ENCODE assay signal across 30 mouse cellular contexts in genomic region chr1:173192059-173192458, GRCm38 (mm10). TPM values are rescaled to one million over a fixed set of nuclear protein-coding genes. Genes with fewer than 3 reads are reported as not detected.
DNase-seq lines count a peak whose midpoint lies in the region; ATAC-seq and TF ChIP-seq lines count a peak whose summit lies in the region.
"Had no signal": no experiment of that assay in that cellular context is flagged by ENCODE, and none has a peak within 500 bp of the region (broad histone marks: within the 10 kb centered on the region; RNA-seq: fewer than 3 reads in every experiment).

No protein-coding gene starts in this region.

- 82% methylated on average over 3 of the region's 3 CpGs for WGBS in embryonic facial prominence, embryonic 10.5 days

- H3K9me3 ChIP-seq in G1E (replicated peaks) = 0 out of 2 replicates have a peak, but pooled peaks cover 2% of the 10 kb centered on the region
- H3K9me3 ChIP-seq in embryonic facial prominence, embryonic 10.5 days = no peaks in the 10 kb centered on the region
- H3K9me3 ChIP-seq: embryonic facial prominence, embryonic 13.5 days; embryonic facial prominence, embryonic 15.5 days; forebrain, embryonic 10.5 days; forebrain, embryonic 12.5 days had no signal

- H3K36me3 ChIP-seq in G1E (replicated peaks) = no peaks in the 10 kb centered on the region
- no peaks in the 10 kb centered on the region for H3K36me3 ChIP-seq in embryonic facial prominence, embryonic 10.5 days (replicated peaks)
- H3K36me3 ChIP-seq: embryonic facial prominence, embryonic 13.5 days; embryonic facial prominence, embryonic 15.5 days; forebrain, embryonic 10.5 days; forebrain, embryonic 12.5 days had no signal

- peak; percentile 65 for ATAC-seq in G1E (ENCODE audit: extremely low read depth, insufficient number of reproducible peaks, low FRiP score, poor library complexity, severe bottlenecking)
- peak; percentile 78; the same call in 1 of the 2 replicates for ATAC-seq in common myeloid progenitor, adult 5-6 weeks (replicated peaks; ENCODE audit: low read depth, poor library complexity, severe bottlenecking)
- peak; percentile 69 for ATAC-seq in megakaryocyte progenitor cell, adult 5-6 weeks (replicated peaks; ENCODE audit: poor library complexity)
- ATAC-seq: activated CD4-positive, CD25-positive, alpha-beta regulatory T cell, adult 4 months; CD4-positive, CD25-positive, alpha-beta regulatory T cell, adult 4 months; forebrain, embryonic 14.5 days; forebrain, embryonic 16.5 days; Patski had no signal

- no peaks in the 10 kb centered on the region for H3K4me1 ChIP-seq in G1E (ENCODE audit: insufficient read depth, low read depth, low read length)
- no peaks in the 10 kb centered on the region for H3K4me1 ChIP-seq in embryonic facial prominence, embryonic 10.5 days
- H3K4me1 ChIP-seq: embryonic facial prominence, embryonic 13.5 days; embryonic facial prominence, embryonic 15.5 days; forebrain, embryonic 10.5 days; forebrain, embryonic 12.5 days had no signal

- DNase-seq in G1E (ENCODE audit: low spot score) = peak; percentile 2
- no peak for DNase-seq in left cerebral cortex, adult 18-20 months (ENCODE audit: low spot score in 2 of 2)
- DNase-seq in ovary, postnatal 10 days (ENCODE audit: low spot score) = no peak
- DNase-seq in embryonic facial prominence, embryonic 10.5 days (ENCODE audit: low spot score) = no peak
- DNase-seq: adrenal gland, adult 8-10 months; adrenal gland, postnatal 14 days; adrenal gland, postnatal 36 days; B cell, adult 2 months; cerebellum, adult 18-20 months; cerebellum, adult 8-10 months; cerebellum, adult 9-11 months; cerebellum, postnatal 14 days; cerebellum, postnatal 36 days had no signal

- no peaks in the 10 kb centered on the region for H3K27me3 ChIP-seq in G1E (ENCODE audit: insufficient read depth, low read length)
- no peaks in the 10 kb centered on the region for H3K27me3 ChIP-seq in embryonic facial prominence, embryonic 10.5 days (replicated peaks; ENCODE audit: low read depth, poor library complexity, severe bottlenecking)
- H3K27me3 ChIP-seq: CH12.LX; embryonic facial prominence, embryonic 13.5 days; embryonic facial prominence, embryonic 15.5 days; forebrain, embryonic 12.5 days; Patski had no signal

- no peak for TF ChIP-seq CTCF in G1E (IDR thresholded peaks at IDR 0.05; ENCODE audit: low read depth, low read length)

- H3K4me3 ChIP-seq in G1E (ENCODE audit: low read depth, low read length) = no peak overlapping the region
- no peak overlapping the region for H3K4me3 ChIP-seq in embryonic facial prominence, embryonic 10.5 days
- H3K4me3 ChIP-seq: embryonic facial prominence, embryonic 13.5 days; embryonic facial prominence, embryonic 15.5 days; erythroblast, embryonic 14.5 days; forebrain, embryonic 10.5 days; forebrain, embryonic 12.5 days had no signal

- no peak overlapping the region for H3K27ac ChIP-seq in embryonic facial prominence, embryonic 10.5 days (replicated peaks)
- H3K27ac ChIP-seq: embryonic facial prominence, embryonic 13.5 days; embryonic facial prominence, embryonic 15.5 days; forebrain, embryonic 10.5 days; forebrain, embryonic 12.5 days had no signal

RNA-seq across cellular contexts. Expression of gene Olfr1406, which starts 1.6 kb away (rescaled TPM):
- total RNA-seq in G1E (2014; fragmentation: Nextera tagmentation) (not detected in 2 replicates), G1E (2017) (0.06 TPM in 1 of 2 replicates, not detected in the other)
- not detected in 2 replicates for polyA plus RNA-seq in G1E (2012)
- total RNA-seq in common myeloid progenitor, adult 5-6 weeks (2017) = not detected in 2 replicates
- not detected in 2 replicates for total RNA-seq in megakaryocyte progenitor cell, adult 5-6 weeks (2015)
- total RNA-seq in megakaryocyte progenitor cell, adult 5-6 weeks (2017) = not detected in 2 replicates
- not detected for total RNA-seq in left cerebral cortex, adult 18-20 months (2021)
- polyA plus RNA-seq in embryonic facial prominence, embryonic 10.5 days (2016; fragmentation: Nextera tagmentation; extraction: Ambion mirVana) = not detected in 2 replicates
- total RNA-seq: adrenal gland, adult 18-20 months; adrenal gland, adult 8-10 months; adrenal gland, postnatal 14 days; adrenal gland, postnatal 36 days; CH12.LX had no signal
- polyA plus RNA-seq: activated CD4-positive, CD25-positive, alpha-beta regulatory T cell, adult 4 months; CD4-positive, CD25-positive, alpha-beta regulatory T cell, adult 4 months; cortical plate, adult 2 months; embryonic facial prominence, embryonic 11.5 days; embryonic facial prominence, embryonic 13.5 days; erythroblast, embryonic 14.5 days; forebrain, embryonic 10.5 days; forebrain, embryonic 12.5 days; forebrain, embryonic 14.5 days; forebrain, embryonic 16.5 days; frontal cortex, adult 2 months; Patski had no signal

RNA-seq across cellular contexts. Expression of gene Olfr218, which starts 5.5 kb away (rescaled TPM):
- total RNA-seq in G1E (2014; fragmentation: Nextera tagmentation) = not detected in 2 replicates
- 0.11 and 0.12 TPM in 2 replicates for total RNA-seq in G1E (2017)
- polyA plus RNA-seq in G1E (2012) = not detected in 2 replicates
- total RNA-seq in common myeloid progenitor, adult 5-6 weeks (2017) = not detected in 2 replicates
- not detected in 2 replicates for total RNA-seq in megakaryocyte progenitor cell, adult 5-6 weeks (2015)
- not detected in 2 replicates for total RNA-seq in megakaryocyte progenitor cell, adult 5-6 weeks (2017)
- not detected for total RNA-seq in left cerebral cortex, adult 18-20 months (2021)
- not detected in 2 replicates for polyA plus RNA-seq in embryonic facial prominence, embryonic 10.5 days (2016; fragmentation: Nextera tagmentation; extraction: Ambion mirVana)
- total RNA-seq: adrenal gland, adult 18-20 months; adrenal gland, adult 8-10 months; adrenal gland, postnatal 14 days; adrenal gland, postnatal 36 days; CH12.LX had no signal
- polyA plus RNA-seq: activated CD4-positive, CD25-positive, alpha-beta regulatory T cell, adult 4 months; CD4-positive, CD25-positive, alpha-beta regulatory T cell, adult 4 months; cortical plate, adult 2 months; embryonic facial prominence, embryonic 11.5 days; embryonic facial prominence, embryonic 13.5 days; embryonic facial prominence, embryonic 15.5 days; erythroblast, embryonic 14.5 days; forebrain, embryonic 10.5 days; forebrain, embryonic 12.5 days; forebrain, embryonic 14.5 days; forebrain, embryonic 16.5 days; frontal cortex, adult 2 months; Patski had no signal

RNA-seq across cellular contexts. Expression of gene Olfr1404, which starts 20.1 kb away (rescaled TPM):
- total RNA-seq in G1E (2014; fragmentation: Nextera tagmentation) (not detected in 2 replicates), G1E (2017) (0.16 TPM in 1 of 2 replicates, not detected in the other)
- not detected in 2 replicates for polyA plus RNA-seq in G1E (2012)
- not detected in 2 replicates for total RNA-seq in common myeloid progenitor, adult 5-6 weeks (2017)
- total RNA-seq in megakaryocyte progenitor cell, adult 5-6 weeks (2015) = not detected in 2 replicates
- not detected in 2 replicates for total RNA-seq in megakaryocyte progenitor cell, adult 5-6 weeks (2017)
- not detected for total RNA-seq in left cerebral cortex, adult 18-20 months (2021)
- not detected in 2 replicates for polyA plus RNA-seq in embryonic facial prominence, embryonic 10.5 days (2016; fragmentation: Nextera tagmentation; extraction: Ambion mirVana)
- total RNA-seq: adrenal gland, adult 18-20 months; adrenal gland, adult 8-10 months; adrenal gland, postnatal 14 days; adrenal gland, postnatal 36 days; CH12.LX had no signal
- polyA plus RNA-seq: activated CD4-positive, CD25-positive, alpha-beta regulatory T cell, adult 4 months; CD4-positive, CD25-positive, alpha-beta regulatory T cell, adult 4 months; cortical plate, adult 2 months; embryonic facial prominence, embryonic 11.5 days; embryonic facial prominence, embryonic 13.5 days; erythroblast, embryonic 14.5 days; forebrain, embryonic 10.5 days; forebrain, embryonic 12.5 days; forebrain, embryonic 14.5 days; forebrain, embryonic 16.5 days; frontal cortex, adult 2 months; Patski had no signal

RNA-seq across cellular contexts. Expression of gene Fcer1a, which starts 35.0 kb away (rescaled TPM):
- total RNA-seq in G1E (2014; fragmentation: Nextera tagmentation) (not detected in 2 replicates), G1E (2017) (0.23 TPM in 1 of 2 replicates, not detected in the other)
- polyA plus RNA-seq in G1E (2012) = not detected in 2 replicates
- 1.7 and 5.8 TPM in 2 replicates for total RNA-seq in common myeloid progenitor, adult 5-6 weeks (2017)
- 7.9 and 8.0 TPM in 2 replicates for total RNA-seq in megakaryocyte progenitor cell, adult 5-6 weeks (2015)
- total RNA-seq in megakaryocyte progenitor cell, adult 5-6 weeks (2017) = 0.74 and 3.7 TPM in 2 replicates
- not detected for total RNA-seq in left cerebral cortex, adult 18-20 months (2021)
- polyA plus RNA-seq in embryonic facial prominence, embryonic 10.5 days (2016; fragmentation: Nextera tagmentation; extraction: Ambion mirVana) = not detected in 2 replicates
- total RNA-seq: adrenal gland, postnatal 14 days; CH12.LX had no signal
- polyA plus RNA-seq: activated CD4-positive, CD25-positive, alpha-beta regulatory T cell, adult 4 months; CD4-positive, CD25-positive, alpha-beta regulatory T cell, adult 4 months; cortical plate, adult 2 months; embryonic facial prominence, embryonic 11.5 days; embryonic facial prominence, embryonic 13.5 days; erythroblast, embryonic 14.5 days; forebrain, embryonic 10.5 days; forebrain, embryonic 12.5 days; forebrain, embryonic 14.5 days; forebrain, embryonic 16.5 days; frontal cortex, adult 2 months; Patski had no signal

RNA-seq across cellular contexts. Expression of gene Olfr1408, which starts 54.9 kb away (rescaled TPM):
- total RNA-seq in G1E (2014; fragmentation: Nextera tagmentation) = not detected in 2 replicates
- total RNA-seq in G1E (2017) = 0.55 TPM in 1 of 2 replicates, not detected in the other
- not detected in 2 replicates for polyA plus RNA-seq in G1E (2012)
- not detected in 2 replicates for total RNA-seq in common myeloid progenitor, adult 5-6 weeks (2017)
- not detected in 2 replicates for total RNA-seq in megakaryocyte progenitor cell, adult 5-6 weeks (2015)
- not detected in 2 replicates for total RNA-seq in megakaryocyte progenitor cell, adult 5-6 weeks (2017)
- total RNA-seq in left cerebral cortex, adult 18-20 months (2021) = not detected
- polyA plus RNA-seq in embryonic facial prominence, embryonic 10.5 days (2016; fragmentation: Nextera tagmentation; extraction: Ambion mirVana) = not detected in 2 replicates
- total RNA-seq: adrenal gland, adult 18-20 months; adrenal gland, adult 8-10 months; adrenal gland, postnatal 14 days; adrenal gland, postnatal 36 days; CH12.LX had no signal
- polyA plus RNA-seq: CD4-positive, CD25-positive, alpha-beta regulatory T cell, adult 4 months; cortical plate, adult 2 months; embryonic facial prominence, embryonic 11.5 days; embryonic facial prominence, embryonic 13.5 days; erythroblast, embryonic 14.5 days; forebrain, embryonic 10.5 days; forebrain, embryonic 12.5 days; forebrain, embryonic 14.5 days; forebrain, embryonic 16.5 days; frontal cortex, adult 2 months; Patski had no signal
